Comparison of ENCODE assay signal across 23 mouse cellular contexts in the genomic region with DNA sequence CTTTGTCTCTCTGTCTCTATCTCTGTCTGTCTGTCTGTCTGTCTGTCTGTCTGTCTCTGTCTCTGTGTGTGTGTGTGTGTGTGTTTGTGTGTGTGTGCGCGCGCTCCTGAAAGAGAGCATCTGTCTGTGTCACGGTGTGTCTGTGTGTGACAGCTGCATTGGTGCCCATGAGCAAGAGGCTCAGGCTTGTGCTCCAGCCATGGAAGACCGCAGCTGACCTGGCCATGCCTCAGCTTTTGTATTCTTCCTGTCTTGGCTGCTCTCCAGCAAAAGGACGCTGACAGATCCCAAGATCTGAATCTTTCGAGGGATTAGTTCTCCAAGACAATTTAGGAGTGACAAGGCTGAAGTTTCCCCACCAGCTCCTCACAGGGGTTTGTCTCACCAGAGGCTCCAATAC. TPM values are rescaled to one million over a fixed set of nuclear protein-coding genes. Genes with fewer than 3 reads are reported as not detected.
DNase-seq lines count a peak whose midpoint lies in the region; ATAC-seq and TF ChIP-seq lines count a peak whose summit lies in the region.
"Had no signal": no experiment of that assay in that cellular context is flagged by ENCODE, and none has a peak within 500 bp of the region (broad histone marks: within the 10 kb centered on the region; RNA-seq: fewer than 3 reads in every experiment).

No protein-coding gene starts in this region.

- WGBS in hindbrain, postnatal 0 days: 52% methylated on average over 7 of the region's 7 CpGs
- 60% methylated on average over 7 of the region's 7 CpGs for WGBS in hindbrain, embryonic 16.5 days
- 55% methylated on average over 7 of the region's 7 CpGs for WGBS in lung, embryonic 15.5 days

- H3K4me1 ChIP-seq in hindbrain, postnatal 0 days (ENCODE audit: insufficient read depth, low read length): no peaks in the 10 kb centered on the region
- no peaks in the 10 kb centered on the region for H3K4me1 ChIP-seq in hindbrain, embryonic 16.5 days (ENCODE audit: control insufficient read depth, insufficient read depth, low read depth, low read length)
- peaks cover 23% of the 10 kb centered on the region for H3K4me1 ChIP-seq in lung, embryonic 15.5 days

- TF ChIP-seq CTCF in hindbrain, postnatal 0 days (IDR thresholded peaks at IDR 0.05; ENCODE audit: low read depth): no peak

- H3K27ac ChIP-seq in hindbrain, postnatal 0 days: no peak overlapping the region
- H3K27ac ChIP-seq in hindbrain, embryonic 16.5 days (ENCODE audit: low read depth, low read length): no peak overlapping the region
- H3K27ac ChIP-seq in lung, embryonic 15.5 days: peak overlapping the region; percentile 84; the same call in 1 of the 2 replicates
- H3K27ac ChIP-seq: forebrain, embryonic 12.5 days; heart, adult 2 months; heart, embryonic 15.5 days; hindbrain, embryonic 13.5 days had no signal

- H3K36me3 ChIP-seq in hindbrain, postnatal 0 days (ENCODE audit: insufficient read depth, low read length): no peaks in the 10 kb centered on the region
- no peaks in the 10 kb centered on the region for H3K36me3 ChIP-seq in hindbrain, embryonic 16.5 days (ENCODE audit: control insufficient read depth, insufficient read depth, low read length)
- H3K36me3 ChIP-seq in lung, embryonic 15.5 days: no peaks in the 10 kb centered on the region
- H3K36me3 ChIP-seq in myocyte (ENCODE audit: control insufficient read depth, insufficient read depth): no peaks in the 10 kb centered on the region
- H3K36me3 ChIP-seq: forebrain, embryonic 12.5 days; heart, embryonic 15.5 days; hindbrain, embryonic 13.5 days had no signal

- ATAC-seq in hindbrain, postnatal 0 days: no peak
- ATAC-seq in hindbrain, embryonic 16.5 days: no peak
- ATAC-seq in lung, embryonic 15.5 days (ENCODE audit: borderline replicate concordance, extremely low read depth, low FRiP score, low TSS enrichment): no peak
- no peak for ATAC-seq in megakaryocyte, adult 5-6 weeks (ENCODE audit: poor library complexity, severe bottlenecking)
- ATAC-seq: forebrain, embryonic 16.5 days had no signal

- no peaks in the 10 kb centered on the region for H3K9me3 ChIP-seq in hindbrain, postnatal 0 days (ENCODE audit: low read length)
- no peaks in the 10 kb centered on the region for H3K9me3 ChIP-seq in hindbrain, embryonic 16.5 days (ENCODE audit: control insufficient read depth, low read length)
- no peaks in the 10 kb centered on the region for H3K9me3 ChIP-seq in lung, embryonic 15.5 days
- H3K9me3 ChIP-seq: forebrain, embryonic 12.5 days; heart, embryonic 15.5 days had no signal

- H3K79me2 ChIP-seq in myocyte (ENCODE audit: control insufficient read depth, insufficient read depth): no peaks in the 10 kb centered on the region

- no peak overlapping the region for H3K4me3 ChIP-seq in hindbrain, postnatal 0 days (ENCODE audit: low read length)
- H3K4me3 ChIP-seq in hindbrain, embryonic 16.5 days (ENCODE audit: low read length): no peak overlapping the region
- H3K4me3 ChIP-seq in lung, embryonic 15.5 days: no peak overlapping the region
- no peak overlapping the region for H3K4me3 ChIP-seq in myocyte
- H3K4me3 ChIP-seq: forebrain, embryonic 12.5 days; heart, adult 2 months; heart, embryonic 15.5 days; hindbrain, embryonic 13.5 days had no signal

- H3ac ChIP-seq in myocyte (ENCODE audit: control insufficient read depth, insufficient read length): no peak overlapping the region

- H3K4me2 ChIP-seq in hindbrain, postnatal 0 days (ENCODE audit: low read depth, low read length): no peak overlapping the region
- H3K4me2 ChIP-seq in hindbrain, embryonic 16.5 days (ENCODE audit: low read length): no peak overlapping the region
- H3K4me2 ChIP-seq in lung, embryonic 15.5 days: no peak overlapping the region
- H3K4me2 ChIP-seq in myocyte (ENCODE audit: low read depth): no peak overlapping the region
- H3K4me2 ChIP-seq: forebrain, embryonic 12.5 days; heart, embryonic 11.5 days; heart, embryonic 15.5 days; hindbrain, embryonic 13.5 days had no signal

- no peaks in the 10 kb centered on the region for H3K27me3 ChIP-seq in hindbrain, postnatal 0 days (ENCODE audit: insufficient read depth, low read length)
- H3K27me3 ChIP-seq in hindbrain, embryonic 16.5 days (replicated peaks; ENCODE audit: control insufficient read depth, insufficient read depth, low read length): no peaks in the 10 kb centered on the region
- H3K27me3 ChIP-seq in lung, embryonic 15.5 days: no peaks in the 10 kb centered on the region
- peaks cover 3% of the 10 kb centered on the region for H3K27me3 ChIP-seq in myocyte (ENCODE audit: control insufficient read depth, insufficient read depth, insufficient read length)
- H3K27me3 ChIP-seq: heart, embryonic 15.5 days had no signal

- TF ChIP-seq POLR2A in myocyte (IDR thresholded peaks at IDR 0.05; ENCODE audit: insufficient read length, low read depth): no peak

- peak; percentile 31 for DNase-seq in hindbrain, postnatal 0 days (ENCODE audit: low spot score)
- no peak for DNase-seq in lung, postnatal 4 days
- peak; percentile 42 for DNase-seq in Muller cell, postnatal 12 days (ENCODE audit: inconsistent ontology term)
- DNase-seq: adrenal gland, adult 8-10 months; adrenal gland, postnatal 36 days; cerebellum, adult 11 months; cerebellum, adult 8-10 months; cerebellum, postnatal 25 days; gastrocnemius, postnatal 14 days; heart, adult 2 months; heart, postnatal 14 days had no signal

- H3K9ac ChIP-seq in hindbrain, postnatal 0 days (replicated peaks; ENCODE audit: low read length): no peak overlapping the region
- no peak overlapping the region for H3K9ac ChIP-seq in hindbrain, embryonic 16.5 days (ENCODE audit: low read depth, low read length)
- no peak overlapping the region for H3K9ac ChIP-seq in lung, embryonic 15.5 days
- H3K9ac ChIP-seq: forebrain, embryonic 12.5 days; heart, embryonic 15.5 days; hindbrain, embryonic 13.5 days had no signal

TF ChIP-seq in myocyte, 11 proteins besides CTCF, POLR2A, EP300 and RAD21:
- TF ChIP-seq TCF12 (IDR thresholded peaks at IDR 0.05; ENCODE audit: insufficient read depth, poor library complexity, severe bottlenecking): no peak
- TF ChIP-seq SRF (IDR thresholded peaks at IDR 0.05; ENCODE audit: control insufficient read depth, insufficient read length, low read depth): no peak
- peak in 2 of 3 experiments; percentile 48 to 70 for TF ChIP-seq MYOG (IDR thresholded peaks at IDR 0.05; ENCODE audit: control insufficient read depth in 1 of 3, insufficient read depth in 1 of 3, insufficient read length in 2 of 3, low read depth in 2 of 3)
- TF ChIP-seq CEBPB (IDR thresholded peaks at IDR 0.05; ENCODE audit: insufficient read depth, poor library complexity, severe bottlenecking): no peak
- peak; percentile 27 for TF ChIP-seq TCF3 (IDR thresholded peaks at IDR 0.05; ENCODE audit: insufficient read length, low read depth)
- no peak for TF ChIP-seq MAX (IDR thresholded peaks at IDR 0.05; ENCODE audit: low read depth)
- TF ChIP-seq USF1 (IDR thresholded peaks at IDR 0.05; ENCODE audit: low read depth): no peak
- no peak for TF ChIP-seq REST (IDR thresholded peaks at IDR 0.05; ENCODE audit: insufficient read depth, insufficient read length)
- no peak for TF ChIP-seq E2F4 (IDR thresholded peaks at IDR 0.05; ENCODE audit: insufficient read depth)
- no peak for TF ChIP-seq POLR2AphosphoS2 (IDR thresholded peaks at IDR 0.05; ENCODE audit: insufficient read length, low read depth)
- peak in 2 of 3 experiments; percentile 64 to 77 for TF ChIP-seq MYOD1 (IDR thresholded peaks at IDR 0.05; ENCODE audit: control insufficient read depth in 1 of 3, insufficient read length in 2 of 3, low read depth in 2 of 3)
TF ChIP-seq in myocyte: peak in this region for 3.

RNA-seq across cellular contexts. Expression of a gene that starts 1.5 kb away (rescaled TPM):
- 30.3 and 37.8 TPM in 2 replicates for total RNA-seq in hindbrain, postnatal 0 days (2014; rRNA removed)
- polyA plus RNA-seq in hindbrain, postnatal 0 days (2015; fragmentation: Nextera tagmentation; extraction: Ambion mirVana): 20.3 and 22.2 TPM in 2 replicates
- 20.0 and 35.2 TPM in 2 replicates for polyA plus RNA-seq in hindbrain, embryonic 16.5 days (2015; fragmentation: Nextera tagmentation; extraction: Ambion mirVana)
- polyA plus RNA-seq in lung, embryonic 15.5 days (2015; fragmentation: Nextera tagmentation; extraction: Ambion mirVana): 287 and 298 TPM in 2 replicates
- polyA plus RNA-seq in myocyte (2012; fragmentation: generic; extraction: Trizol): 63.3 TPM
- 0.13 TPM in 1 of 2 replicates, not detected in the other for total RNA-seq in megakaryocyte, adult 5-6 weeks (2015)
- not detected in 2 replicates for total RNA-seq in megakaryocyte, adult 5-6 weeks (2017)
- total RNA-seq: hematopoietic stem cell, adult 5-6 weeks had no signal

RNA-seq across cellular contexts. Expression of a gene that starts 49.5 kb away (rescaled TPM):
- 0.75 TPM in 1 of 2 replicates, not detected in the other for total RNA-seq in hindbrain, postnatal 0 days (2014; rRNA removed)
- polyA plus RNA-seq in hindbrain, postnatal 0 days (2015; fragmentation: Nextera tagmentation; extraction: Ambion mirVana): 0.14 TPM in 1 of 2 replicates, not detected in the other
- polyA plus RNA-seq in hindbrain, embryonic 16.5 days (2015; fragmentation: Nextera tagmentation; extraction: Ambion mirVana): 0.08 and 0.10 TPM in 2 replicates
- polyA plus RNA-seq in lung, embryonic 15.5 days (2015; fragmentation: Nextera tagmentation; extraction: Ambion mirVana): 0.59 TPM in 1 of 2 replicates, not detected in the other
- not detected for polyA plus RNA-seq in myocyte (2012; fragmentation: generic; extraction: Trizol)
- total RNA-seq in megakaryocyte, adult 5-6 weeks (2015): not detected in 2 replicates
- not detected in 2 replicates for total RNA-seq in megakaryocyte, adult 5-6 weeks (2017)
- total RNA-seq: ES-E14; gastrocnemius, postnatal 14 days; heart, adult 2 months; hematopoietic stem cell, adult 5-6 weeks had no signal
- polyA plus RNA-seq: embryonic facial prominence, embryonic 11.5 days; forebrain, embryonic 12.5 days; heart, adult 2 months; hindbrain, embryonic 13.5 days had no signal

Comparison
In these comparisons a context has a peak if more than half of its experiments do, and no peak if none do; other contexts are left out.
1. DNase-seq: peak in hindbrain, postnatal 0 days (single experiment) and Muller cell, postnatal 12 days (single experiment); none in lung, postnatal 4 days (0 of 2).